Mouse (Mus musculus): Measurements from ENCODE around the gene Nkx3-2. TPM values are rescaled to one million over a fixed set of nuclear protein-coding genes. Genes with fewer than 3 reads are reported as not detected.

The Nkx3-2 gene
- polyA plus RNA-seq, 1 experiment from 2014 or later: 0.35 TPM

DNA sequence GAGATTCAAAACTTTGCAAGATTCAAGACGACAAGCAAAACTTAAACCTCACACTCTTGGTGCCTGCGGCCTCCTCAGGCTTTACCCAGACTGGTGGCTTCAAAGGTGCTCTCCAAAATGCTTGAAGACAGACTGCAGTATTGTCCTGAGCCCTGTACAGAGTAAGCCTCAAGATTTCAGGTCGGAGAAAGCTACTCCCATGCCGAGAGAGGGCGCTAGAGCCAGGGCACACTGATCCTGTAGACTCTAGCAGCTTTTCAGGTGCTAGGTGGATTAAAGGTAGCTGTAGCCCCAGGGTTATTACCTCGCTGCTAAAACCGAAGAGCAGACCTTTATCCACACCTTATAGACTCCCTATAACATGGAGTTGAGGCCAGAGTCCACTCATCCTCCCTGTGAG, 20.1 kb downstream of the Nkx3-2 start:
- Histone ChIP-seq H3K27me3 (peaks cover 70% of the 10 kb centered on the region), H3K9ac (no peak overlapping the region), H3K4me3 (no peak overlapping the region), H3K27ac (no peak overlapping the region), H3K36me3 (no peaks in the 10 kb centered on the region), H3K9me3 (no peaks in the 10 kb centered on the region), H3K4me2 (no peak overlapping the region), H3K4me1 (no peaks in the 10 kb centered on the region)
- 8% methylated on average over 7 of the region's 7 CpGs for WGBS
- no peak for ATAC-seq (ENCODE audit: insufficient number of reproducible peaks, insufficient read depth, low FRiP score, low TSS enrichment, low read depth)

DNA sequence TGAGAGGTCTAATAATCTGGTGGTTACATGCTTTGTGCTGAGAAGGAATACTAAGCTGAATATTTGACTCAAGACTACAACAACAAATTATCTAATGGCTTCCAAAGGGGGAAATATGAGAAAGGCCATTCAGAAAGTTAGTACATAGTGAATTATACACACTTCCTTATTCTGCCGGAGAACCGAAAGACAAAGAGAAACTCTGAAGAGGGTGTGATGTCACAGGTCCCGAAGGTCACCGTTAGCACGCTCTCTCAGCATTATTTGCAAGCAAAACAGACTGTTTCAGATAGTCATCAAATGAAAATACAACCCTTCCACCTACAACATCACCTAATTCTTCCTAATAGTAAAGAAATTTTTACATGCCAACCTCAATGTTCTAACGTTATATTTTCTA, 25.5 kb downstream of the Nkx3-2 start:
- no peaks in the 10 kb centered on the region for H3K9me3 ChIP-seq
- H3K36me3 ChIP-seq: no peaks in the 10 kb centered on the region
- no peaks in the 10 kb centered on the region for H3K4me1 ChIP-seq
- no peak overlapping the region for H3K4me3 ChIP-seq
- WGBS: 55% methylated on average over 6 of the region's 6 CpGs
- H3K27me3 ChIP-seq: peaks cover 16% of the 10 kb centered on the region
- H3K9ac ChIP-seq: no peak overlapping the region
- ATAC-seq (ENCODE audit: insufficient number of reproducible peaks, insufficient read depth, low FRiP score, low TSS enrichment, low read depth): no peak
- H3K27ac ChIP-seq: no peak overlapping the region
- no peak overlapping the region for H3K4me2 ChIP-seq

DNA sequence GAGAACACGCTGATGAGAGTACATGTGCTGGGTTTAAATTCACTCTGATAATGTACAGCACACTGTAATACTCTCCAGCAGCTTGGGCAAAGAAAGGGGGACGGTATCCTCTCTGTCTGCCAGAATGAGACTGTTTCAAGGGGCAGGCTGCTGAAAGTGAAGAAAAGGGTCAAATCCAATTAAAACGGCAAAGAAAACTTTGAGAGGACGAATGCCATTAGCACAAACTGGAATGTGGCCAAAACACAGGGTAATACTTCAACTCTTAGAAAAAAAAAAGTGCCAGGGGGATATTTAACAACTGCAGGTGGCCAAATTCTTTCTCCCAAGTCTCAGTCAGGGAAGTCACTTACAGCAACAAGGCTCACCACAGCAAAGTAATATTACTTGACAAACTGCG, 27.3 kb downstream of the Nkx3-2 start:
- H3K27me3 ChIP-seq: 0 out of 2 replicates have a peak, but pooled peaks cover 4% of the 10 kb centered on the region
- H3K36me3 ChIP-seq: no peaks in the 10 kb centered on the region
- 44% methylated on average over 5 of the region's 5 CpGs for WGBS

DNA sequence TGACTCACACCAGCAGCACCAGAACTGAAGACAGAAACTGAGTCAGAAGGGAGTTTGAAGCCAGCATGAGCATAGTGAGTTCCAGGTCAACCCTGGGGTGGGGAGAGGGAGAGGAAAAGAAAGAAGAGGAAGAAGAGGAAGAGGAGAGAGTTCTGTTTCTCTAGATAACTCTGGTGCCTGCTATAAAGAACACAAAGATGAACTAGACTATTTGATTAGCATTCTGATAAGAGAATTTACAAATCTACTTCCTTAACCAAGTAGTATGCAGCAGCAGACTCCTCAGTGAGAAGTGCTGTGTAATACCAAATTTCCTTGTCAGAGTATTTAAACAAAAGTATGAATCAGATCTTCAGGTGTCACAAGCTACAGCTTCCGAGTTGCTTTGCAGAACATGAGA, 37.3 kb downstream of the Nkx3-2 start:
- Histone ChIP-seq H3K4me3 (no peak overlapping the region), H3K27me3 (no peaks in the 10 kb centered on the region), H3K4me2 (no peak overlapping the region), H3K27ac (no peak overlapping the region), H3K9ac (no peak overlapping the region), H3K36me3 (no peaks in the 10 kb centered on the region), H3K4me1 (no peaks in the 10 kb centered on the region), H3K9me3 (no peaks in the 10 kb centered on the region)
- ATAC-seq (ENCODE audit: insufficient number of reproducible peaks, insufficient read depth, low FRiP score, low TSS enrichment, low read depth): no peak
- whole genome bisulfite sequencing: 77% methylated on average over 1 of the region's 1 CpGs

More for the DNA sequence above, 27.3 kb downstream of the Nkx3-2 start:
- no peaks in the 10 kb centered on the region for H3K4me1 ChIP-seq
- no peak overlapping the region for H3K9ac ChIP-seq
- no peaks in the 10 kb centered on the region for H3K9me3 ChIP-seq
- no peak overlapping the region for H3K4me2 ChIP-seq
- H3K27ac ChIP-seq: no peak overlapping the region
- no peak for ATAC-seq (ENCODE audit: insufficient number of reproducible peaks, insufficient read depth, low FRiP score, low TSS enrichment, low read depth)
- H3K4me3 ChIP-seq: no peak overlapping the region

GRCm38 (mm10) chr5:41725573-41725972, 38.7 kb downstream of the Nkx3-2 start:
- H3K9me3 ChIP-seq: no peaks in the 10 kb centered on the region
- H3K9ac ChIP-seq: no peak overlapping the region
- no peak overlapping the region for H3K4me3 ChIP-seq
- no peak overlapping the region for H3K27ac ChIP-seq
- WGBS: 77% methylated on average over 6 of the region's 6 CpGs
- no peak overlapping the region for H3K4me2 ChIP-seq
- no peaks in the 10 kb centered on the region for H3K36me3 ChIP-seq
- H3K27me3 ChIP-seq: no peaks in the 10 kb centered on the region
- no peak for ATAC-seq (ENCODE audit: insufficient number of reproducible peaks, insufficient read depth, low FRiP score, low TSS enrichment, low read depth)
- H3K4me1 ChIP-seq: no peaks in the 10 kb centered on the region

Other genes with a start within 250 kb of the Nkx3-2 start
- gene Rab28, start 56.3 kb downstream of the Nkx3-2 start, polyA plus RNA-seq (2015; fragmentation: Nextera tagmentation; extraction: Ambion mirVana): 74.9 and 79.1 TPM in 2 replicates
- 28.5 and 30.0 TPM in 2 replicates for gene Bod1l, start 79.8 kb upstream of the Nkx3-2 start, polyA plus RNA-seq (2015; fragmentation: Nextera tagmentation; extraction: Ambion mirVana)